Mouse (Mus musculus) spleen, postnatal 0 days (tissue): ENCODE results near the gene Trmt1. TPM values are rescaled to one million over a fixed set of nuclear protein-coding genes. Genes with fewer than 3 reads are reported as not detected.

Experiments
- polyA plus RNA-seq: library from polyadenylated mRNA; unstranded; fragments of >200 nt; fragmentation: Nextera tagmentation; extraction: Ambion mirVana; gene quantifications from 2 replicates; pipeline ENCODE4 v1.2.1, GENCODE M21; 2015

Gene Trmt1
- polyA plus RNA-seq: 35.9 and 39.7 TPM in 2 replicates

GRCm38 (mm10) chr8:84686191-84687002, at the start of gene Trmt1:
Trmt1 (plus strand) TSS chr8:84686307.

GRCm38 (mm10) chr8:84662581-84663065, 23.5 kb upstream of the Trmt1 start, which contains the start of gene Ier2:
Ier2 (minus strand) TSS chr8:84662852.

GRCm38 (mm10) chr8:84687705-84688100, 1.6 kb downstream of the Trmt1 start, which contains the start of gene Nacc1:
Nacc1 (minus strand) TSS chr8:84687862.

GRCm38 (mm10) chr8:84700941-84701911, 15.1 kb downstream of the Trmt1 start, which contains the start of gene Lyl1:
Lyl1 (plus strand) TSS chr8:84701457.

GRCm38 (mm10) chr8:84722850-84723570, 36.9 kb downstream of the Trmt1 start, which contains the start of gene G430095P16Rik:
G430095P16Rik (plus strand) TSS chr8:84723007.

Other genes starting within 250 kb of the Trmt1 start
- gene Ier2, start 23.5 kb upstream of the Trmt1 start, polyA plus RNA-seq: 34.3 and 41.9 TPM in 2 replicates
- 7.3 and 7.6 TPM in 2 replicates for gene Nacc1, start 1.6 kb downstream of the Trmt1 start, polyA plus RNA-seq
- 60.3 and 61.8 TPM in 2 replicates for gene Lyl1, start 15.2 kb downstream of the Trmt1 start, polyA plus RNA-seq
- gene G430095P16Rik, start 36.7 kb downstream of the Trmt1 start, polyA plus RNA-seq: 17.8 and 19.5 TPM in 2 replicates
- gene Nfix, start 114.0 kb downstream of the Trmt1 start, polyA plus RNA-seq: 14.2 and 15.5 TPM in 2 replicates
- 3.4 and 3.7 TPM in 2 replicates for gene Dand5, start 136.5 kb downstream of the Trmt1 start, polyA plus RNA-seq
- gene Gadd45gip1, start 145.2 kb downstream of the Trmt1 start, polyA plus RNA-seq: 42.0 and 45.4 TPM in 2 replicates
- gene Rad23a, start 154.4 kb downstream of the Trmt1 start, polyA plus RNA-seq: 257 and 273 TPM in 2 replicates
- gene Calr, start 160.6 kb downstream of the Trmt1 start, polyA plus RNA-seq: 262 and 293 TPM in 2 replicates
- 63.1 and 64.4 TPM in 2 replicates for gene Farsa, start 170.7 kb downstream of the Trmt1 start, polyA plus RNA-seq
- 100 and 115 TPM in 2 replicates for gene Syce2, start 185.8 kb downstream of the Trmt1 start, polyA plus RNA-seq
- 22.5 and 24.8 TPM in 2 replicates for gene Gcdh, start 207.6 kb downstream of the Trmt1 start, polyA plus RNA-seq
- 323 and 405 TPM in 2 replicates for gene Klf1, start 215.6 kb downstream of the Trmt1 start, polyA plus RNA-seq
- gene Dnase2a, start 222.3 kb downstream of the Trmt1 start, polyA plus RNA-seq: 29.2 TPM in 2 replicates